Mouse (Mus musculus): ENCODE data around the gene Auts2. TPM values are rescaled to one million over a fixed set of nuclear protein-coding genes. Genes with fewer than 3 reads are reported as not detected.

The Auts2 gene
- polyA plus RNA-seq, 1 experiment from 2014 or later = 29.4 TPM

DNA sequence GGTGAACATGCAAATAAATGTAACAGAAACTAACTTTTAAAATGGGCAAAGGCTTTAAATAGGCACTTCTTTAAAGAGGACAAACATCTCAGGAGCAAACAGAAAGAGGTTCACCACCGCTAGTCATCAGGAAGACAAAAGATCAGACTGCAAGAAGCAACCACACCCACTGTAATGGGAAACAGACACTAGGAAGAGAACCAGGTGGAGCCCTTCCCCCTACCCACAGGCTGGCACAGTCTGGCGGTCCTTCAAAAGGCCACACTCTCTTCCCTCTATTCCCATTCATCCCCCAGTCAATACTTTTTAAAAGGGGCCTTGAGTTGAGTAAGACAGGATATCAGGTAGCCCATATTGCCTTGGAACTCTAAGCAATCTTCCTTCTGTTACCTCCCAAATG, 1052.3 kb downstream of the Auts2 start:
- Histone ChIP-seq H3K9me3 (ENCODE audit: control insufficient read depth, low read length) (no peaks in the 10 kb centered on the region), H3K27me3 (replicated peaks; ENCODE audit: control insufficient read depth, insufficient read depth, low read length) (no peaks in the 10 kb centered on the region), H3K4me3 (ENCODE audit: low read depth, low read length) (no peak overlapping the region), H3K9ac (ENCODE audit: low read depth, low read length) (no peak overlapping the region), H3K27ac (replicated peaks; ENCODE audit: low read depth, low read length) (no peak overlapping the region), H3K36me3 (ENCODE audit: control insufficient read depth, insufficient read depth, low read length) (no peaks in the 10 kb centered on the region), H3K4me1 (ENCODE audit: control insufficient read depth, insufficient read depth, low read length) (peaks cover 9% of the 10 kb centered on the region), H3K4me2 (ENCODE audit: low read depth, low read length) (no peak overlapping the region)
- WGBS = 67% methylated on average over 2 of the region's 2 CpGs
- ATAC-seq (ENCODE audit: low read depth) (no peak), DNase-seq (ENCODE audit: low spot score) (no peak)

DNA sequence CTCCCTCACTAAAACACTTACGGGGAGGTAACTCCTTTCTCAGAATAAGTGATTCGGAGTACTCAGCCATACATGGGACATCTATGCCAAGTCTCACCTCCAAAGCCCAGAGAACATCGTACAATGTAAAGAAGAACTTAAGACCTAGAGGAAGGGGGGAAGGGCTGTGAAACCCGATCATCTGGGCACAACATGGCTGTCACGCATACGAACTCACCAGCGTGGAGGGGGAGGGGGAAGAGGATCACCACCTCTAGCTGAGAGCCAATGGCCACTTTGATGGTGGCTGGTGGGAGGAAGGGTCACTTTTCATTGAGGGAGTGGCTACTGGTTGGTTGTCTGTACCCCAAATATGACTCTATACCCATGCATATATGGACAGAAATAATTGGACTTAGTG, 1053.3 kb downstream of the Auts2 start:
- Histone ChIP-seq H3K27ac (replicated peaks; ENCODE audit: low read depth, low read length) (no peak overlapping the region), H3K4me1 (ENCODE audit: control insufficient read depth, insufficient read depth, low read length) (peaks cover 9% of the 10 kb centered on the region), H3K4me2 (ENCODE audit: low read depth, low read length) (no peak overlapping the region), H3K36me3 (ENCODE audit: control insufficient read depth, insufficient read depth, low read length) (no peaks in the 10 kb centered on the region), H3K9me3 (ENCODE audit: control insufficient read depth, low read length) (no peaks in the 10 kb centered on the region), H3K9ac (ENCODE audit: low read depth, low read length) (no peak overlapping the region), H3K4me3 (ENCODE audit: low read depth, low read length) (no peak overlapping the region), H3K27me3 (replicated peaks; ENCODE audit: control insufficient read depth, insufficient read depth, low read length) (no peaks in the 10 kb centered on the region)
- DNase-seq (ENCODE audit: low spot score) = no peak
- no peak for ATAC-seq (ENCODE audit: low read depth)
- 83% methylated on average over 7 of the region's 7 CpGs for WGBS

DNA sequence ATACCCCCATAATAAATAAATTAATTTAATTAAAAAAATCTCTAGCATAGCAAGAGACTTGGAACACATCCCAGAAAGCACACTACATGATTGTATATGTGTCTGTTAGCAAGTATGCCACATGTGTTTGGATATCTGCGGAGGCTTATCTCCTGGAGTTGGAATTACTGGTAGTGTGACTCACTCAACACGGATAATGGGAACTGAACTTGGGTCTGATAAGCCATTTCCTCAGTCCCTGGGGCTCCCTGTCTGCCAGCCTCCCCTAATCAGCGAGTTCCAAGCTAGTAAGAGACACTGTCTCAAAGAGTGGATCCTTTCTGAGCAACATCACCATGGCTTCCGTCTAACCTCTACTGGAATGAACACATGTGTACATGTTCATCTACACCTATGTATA, 1056.6 kb downstream of the Auts2 start:
- Histone ChIP-seq H3K27ac (replicated peaks; ENCODE audit: low read depth, low read length) (no peak overlapping the region), H3K4me3 (ENCODE audit: low read depth, low read length) (no peak overlapping the region), H3K27me3 (replicated peaks; ENCODE audit: control insufficient read depth, insufficient read depth, low read length) (no peaks in the 10 kb centered on the region), H3K9ac (ENCODE audit: low read depth, low read length) (no peak overlapping the region), H3K4me2 (ENCODE audit: low read depth, low read length) (no peak overlapping the region), H3K9me3 (ENCODE audit: control insufficient read depth, low read length) (no peaks in the 10 kb centered on the region), H3K36me3 (ENCODE audit: control insufficient read depth, insufficient read depth, low read length) (no peaks in the 10 kb centered on the region), H3K4me1 (ENCODE audit: control insufficient read depth, insufficient read depth, low read length) (no peaks in the 10 kb centered on the region)
- no peak for DNase-seq (ENCODE audit: low spot score)
- ATAC-seq (ENCODE audit: low read depth) = no peak
- WGBS = 94% methylated on average over 4 of the region's 4 CpGs

DNA sequence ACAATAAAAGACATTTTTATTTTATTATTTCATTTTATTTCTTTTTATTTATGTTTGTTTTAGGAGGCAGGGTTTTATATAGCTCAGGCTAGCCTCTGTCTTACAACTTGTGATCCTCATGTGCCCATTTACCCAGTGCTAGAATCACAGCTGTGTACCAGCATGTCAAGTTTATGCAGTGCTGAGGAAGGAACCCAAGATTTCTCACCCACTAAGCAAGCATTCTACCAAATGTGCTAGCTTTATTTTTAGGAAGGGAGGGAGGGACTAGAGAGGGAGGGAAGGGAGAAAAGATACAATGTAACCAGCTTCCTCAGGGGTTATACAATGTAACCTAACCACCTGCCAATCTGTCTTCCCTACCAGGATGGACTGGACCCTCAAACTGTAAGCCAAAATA, 1067.9 kb downstream of the Auts2 start:
- H3K27me3 ChIP-seq (replicated peaks; ENCODE audit: control insufficient read depth, insufficient read depth, low read length) = no peaks in the 10 kb centered on the region
- H3K36me3 ChIP-seq (ENCODE audit: control insufficient read depth, insufficient read depth, low read length) = peaks cover 74% of the 10 kb centered on the region
- H3K9ac ChIP-seq (ENCODE audit: low read depth, low read length) = no peak overlapping the region
- H3K4me1 ChIP-seq (ENCODE audit: control insufficient read depth, insufficient read depth, low read length) = no peaks in the 10 kb centered on the region
- ATAC-seq (ENCODE audit: low read depth) = no peak
- no peak for DNase-seq (ENCODE audit: low spot score)
- H3K9me3 ChIP-seq (ENCODE audit: control insufficient read depth, low read length) = peaks cover 11% of the 10 kb centered on the region
- H3K27ac ChIP-seq (replicated peaks; ENCODE audit: low read depth, low read length) = no peak overlapping the region
- H3K4me2 ChIP-seq (ENCODE audit: low read depth, low read length) = no peak overlapping the region
- no peak overlapping the region for H3K4me3 ChIP-seq (ENCODE audit: low read depth, low read length)

DNA sequence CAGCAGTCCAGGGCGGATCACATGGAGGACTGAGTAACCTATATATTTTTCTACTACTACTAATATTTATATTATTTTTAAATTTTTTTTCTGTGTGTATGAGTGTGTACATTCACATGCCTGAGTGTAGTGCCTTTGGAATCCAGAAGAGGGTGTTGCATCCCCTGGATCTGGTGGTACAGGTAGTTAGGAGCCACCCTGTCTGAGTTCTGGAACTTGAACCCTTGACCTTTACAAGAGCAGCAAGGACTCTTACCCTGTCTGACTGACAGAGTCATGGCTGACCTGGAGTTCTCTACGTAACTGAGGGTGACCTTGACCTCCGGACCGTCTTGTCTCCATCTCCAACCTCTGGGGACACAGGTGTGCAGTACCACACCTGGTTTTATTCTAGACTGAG, 1074.5 kb downstream of the Auts2 start:
- Histone ChIP-seq H3K4me1 (ENCODE audit: control insufficient read depth, insufficient read depth, low read length) (no peaks in the 10 kb centered on the region), H3K9ac (ENCODE audit: low read depth, low read length) (no peak overlapping the region), H3K4me3 (ENCODE audit: low read depth, low read length) (no peak overlapping the region), H3K4me2 (ENCODE audit: low read depth, low read length) (no peak overlapping the region), H3K9me3 (ENCODE audit: control insufficient read depth, low read length) (no peaks in the 10 kb centered on the region), H3K27me3 (replicated peaks; ENCODE audit: control insufficient read depth, insufficient read depth, low read length) (no peaks in the 10 kb centered on the region), H3K27ac (replicated peaks; ENCODE audit: low read depth, low read length) (no peak overlapping the region), H3K36me3 (ENCODE audit: control insufficient read depth, insufficient read depth, low read length) (peaks cover 91% of the 10 kb centered on the region)
- no peak for ATAC-seq (ENCODE audit: low read depth)
- 89% methylated on average over 4 of the region's 4 CpGs for WGBS
- no peak for DNase-seq (ENCODE audit: low spot score)

DNA sequence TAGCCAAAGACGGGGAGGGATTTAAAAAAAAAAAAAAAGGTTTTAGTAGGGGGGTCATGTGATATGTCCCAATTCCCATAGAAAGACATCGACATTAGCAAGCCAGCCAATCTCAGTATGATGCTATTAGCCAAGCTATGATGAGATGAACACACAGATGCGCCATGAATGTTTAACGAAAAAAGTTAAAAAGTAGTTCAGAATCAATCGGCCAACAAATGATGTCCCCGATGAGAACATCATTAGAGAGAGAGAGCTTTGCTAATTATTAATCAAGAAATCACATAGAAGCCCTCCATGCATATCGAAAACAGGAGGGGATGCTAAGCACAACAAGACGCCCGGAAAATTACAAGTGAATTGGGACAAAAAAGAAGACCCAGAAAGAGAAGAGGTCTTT, 1077.0 kb downstream of the Auts2 start:
- H3K9me3 ChIP-seq (ENCODE audit: control insufficient read depth, low read length) = no peaks in the 10 kb centered on the region
- WGBS = 95% methylated on average over 9 of the region's 9 CpGs
- no peak overlapping the region for H3K4me3 ChIP-seq (ENCODE audit: low read depth, low read length)
- ATAC-seq (ENCODE audit: low read depth) (no peak), DNase-seq (ENCODE audit: low spot score) (no peak)
- no peaks in the 10 kb centered on the region for H3K27me3 ChIP-seq (replicated peaks; ENCODE audit: control insufficient read depth, insufficient read depth, low read length)
- no peaks in the 10 kb centered on the region for H3K4me1 ChIP-seq (ENCODE audit: control insufficient read depth, insufficient read depth, low read length)
- no peak overlapping the region for H3K27ac ChIP-seq (replicated peaks; ENCODE audit: low read depth, low read length)
- no peak overlapping the region for H3K9ac ChIP-seq (ENCODE audit: low read depth, low read length)
- no peak overlapping the region for H3K4me2 ChIP-seq (ENCODE audit: low read depth, low read length)
- H3K36me3 ChIP-seq (ENCODE audit: control insufficient read depth, insufficient read depth, low read length) = peaks cover 89% of the 10 kb centered on the region

DNA sequence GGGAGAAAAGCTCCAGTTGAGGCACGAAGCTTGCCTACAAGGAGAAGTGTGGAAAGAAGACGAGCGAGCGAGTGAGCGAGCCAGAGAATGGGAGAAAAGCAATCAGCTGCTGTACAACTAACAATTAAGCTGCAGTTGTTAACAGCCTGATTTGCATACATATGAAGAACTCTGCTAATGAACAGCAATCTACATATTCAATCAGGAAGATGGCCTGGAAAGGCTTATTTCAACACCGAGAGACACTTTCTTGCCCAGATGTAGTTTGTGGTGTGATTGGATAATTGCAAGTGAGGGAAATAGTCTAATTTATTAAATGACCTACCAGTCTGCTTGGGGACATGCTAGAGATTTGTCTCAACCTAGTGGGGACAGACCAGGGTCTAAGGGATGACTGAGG, 1079.7 kb downstream of the Auts2 start:
- ATAC-seq (ENCODE audit: low read depth) = no peak
- H3K36me3 ChIP-seq (ENCODE audit: control insufficient read depth, insufficient read depth, low read length) = peaks cover 85% of the 10 kb centered on the region
- H3K9ac ChIP-seq (ENCODE audit: low read depth, low read length) = no peak overlapping the region
- no peaks in the 10 kb centered on the region for H3K27me3 ChIP-seq (replicated peaks; ENCODE audit: control insufficient read depth, insufficient read depth, low read length)
- no peak overlapping the region for H3K4me2 ChIP-seq (ENCODE audit: low read depth, low read length)
- H3K9me3 ChIP-seq (ENCODE audit: control insufficient read depth, low read length) = no peaks in the 10 kb centered on the region
- no peaks in the 10 kb centered on the region for H3K4me1 ChIP-seq (ENCODE audit: control insufficient read depth, insufficient read depth, low read length)
- no peak for DNase-seq (ENCODE audit: low spot score)
- no peak overlapping the region for H3K4me3 ChIP-seq (ENCODE audit: low read depth, low read length)
- 97% methylated on average over 6 of the region's 6 CpGs for WGBS
- no peak overlapping the region for H3K27ac ChIP-seq (replicated peaks; ENCODE audit: low read depth, low read length)

DNA sequence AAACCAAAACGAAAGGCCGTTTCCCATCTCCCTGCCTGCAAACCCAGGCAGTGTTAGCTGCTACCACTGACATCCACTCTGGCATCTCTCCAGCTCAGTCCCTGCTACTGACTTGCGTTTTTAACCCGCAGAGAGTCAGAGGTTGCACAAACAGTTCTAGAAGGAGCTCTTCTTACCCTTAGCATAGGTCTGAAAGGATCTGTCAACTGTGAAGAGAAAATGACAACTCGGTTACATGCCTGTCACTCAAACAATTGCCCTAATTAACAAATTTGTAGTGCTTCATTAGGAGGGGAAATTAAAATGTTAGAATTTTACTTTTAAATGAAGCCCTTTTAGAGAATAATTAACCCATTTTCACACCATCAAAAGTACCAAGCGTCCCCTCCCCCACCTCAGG, 1083.2 kb downstream of the Auts2 start:
- peaks cover 89% of the 10 kb centered on the region for H3K36me3 ChIP-seq (ENCODE audit: control insufficient read depth, insufficient read depth, low read length)
- DNase-seq (ENCODE audit: low spot score) = no peak
- no peaks in the 10 kb centered on the region for H3K27me3 ChIP-seq (replicated peaks; ENCODE audit: control insufficient read depth, insufficient read depth, low read length)
- no peak overlapping the region for H3K4me3 ChIP-seq (ENCODE audit: low read depth, low read length)
- no peaks in the 10 kb centered on the region for H3K4me1 ChIP-seq (ENCODE audit: control insufficient read depth, insufficient read depth, low read length)
- H3K27ac ChIP-seq (replicated peaks; ENCODE audit: low read depth, low read length) = no peak overlapping the region
- H3K4me2 ChIP-seq (ENCODE audit: low read depth, low read length) = no peak overlapping the region
- WGBS = 83% methylated on average over 6 of the region's 6 CpGs
- H3K9ac ChIP-seq (ENCODE audit: low read depth, low read length) = no peak overlapping the region
- no peaks in the 10 kb centered on the region for H3K9me3 ChIP-seq (ENCODE audit: control insufficient read depth, low read length)
- no peak for ATAC-seq (ENCODE audit: low read depth)

DNA sequence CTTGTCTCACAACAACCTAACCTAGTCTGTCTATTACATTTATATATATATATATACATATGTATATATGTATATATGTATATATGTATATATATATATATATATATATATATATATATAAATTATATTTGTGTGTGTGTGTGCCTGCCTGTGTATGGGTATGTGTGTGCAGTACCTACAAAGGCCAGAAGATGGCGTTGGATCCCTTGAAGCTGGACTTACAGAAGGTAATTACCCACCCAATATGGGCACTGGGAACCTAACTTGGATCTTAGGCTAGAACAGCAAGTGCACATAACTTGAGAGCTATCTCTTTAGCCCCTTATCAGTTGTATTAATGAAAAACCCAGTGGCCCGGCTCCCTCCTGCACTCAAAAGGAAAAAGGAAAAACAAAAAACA, 1083.6 kb downstream of the Auts2 start:
- Histone ChIP-seq H3K36me3 (ENCODE audit: control insufficient read depth, insufficient read depth, low read length) (peaks cover 89% of the 10 kb centered on the region), H3K27ac (replicated peaks; ENCODE audit: low read depth, low read length) (no peak overlapping the region), H3K9me3 (ENCODE audit: control insufficient read depth, low read length) (no peaks in the 10 kb centered on the region), H3K9ac (ENCODE audit: low read depth, low read length) (no peak overlapping the region), H3K4me1 (ENCODE audit: control insufficient read depth, insufficient read depth, low read length) (no peaks in the 10 kb centered on the region), H3K4me3 (ENCODE audit: low read depth, low read length) (no peak overlapping the region), H3K4me2 (ENCODE audit: low read depth, low read length) (no peak overlapping the region), H3K27me3 (replicated peaks; ENCODE audit: control insufficient read depth, insufficient read depth, low read length) (no peaks in the 10 kb centered on the region)
- DNase-seq (ENCODE audit: low spot score) (no peak), ATAC-seq (ENCODE audit: low read depth) (no peak)
- WGBS = 69% methylated on average over 2 of the region's 2 CpGs
